ENCODE assay signal across 22 mouse cellular contexts in genomic region chr5:123952365-123953045, GRCm38 (mm10). TPM values are rescaled to one million over a fixed set of nuclear protein-coding genes. Genes with fewer than 3 reads are reported as not detected.
DNase-seq lines count a peak whose midpoint lies in the region; ATAC-seq and TF ChIP-seq lines count a peak whose summit lies in the region.
"Had no signal": no experiment of that assay in that cellular context is flagged by ENCODE, and none has a peak within 500 bp of the region (broad histone marks: within the 10 kb centered on the region; RNA-seq: fewer than 3 reads in every experiment).

No protein-coding gene starts in this region.

- TF ChIP-seq CTCF in olfactory bulb, adult 2 months (IDR thresholded peaks at IDR 0.05; ENCODE audit: insufficient read depth, low read depth, low read length), result no peak

- no peak overlapping the region for H3K9ac ChIP-seq in hindbrain, embryonic 11.5 days (ENCODE audit: low read depth, low read length)
- H3K9ac ChIP-seq: embryonic facial prominence, embryonic 15.5 days; heart, embryonic 15.5 days; limb, embryonic 15.5 days; neural tube, embryonic 13.5 days had no signal

- WGBS in olfactory bulb, adult 2 months, result 23% methylated on average over 5 of the region's 5 CpGs
- WGBS in hindbrain, embryonic 11.5 days, result 70% methylated on average over 5 of the region's 5 CpGs

- peaks cover 5% of the 10 kb centered on the region for H3K4me1 ChIP-seq in olfactory bulb, adult 2 months (ENCODE audit: control insufficient read depth, insufficient read depth, low read length)
- no peaks in the 10 kb centered on the region for H3K4me1 ChIP-seq in hindbrain, embryonic 11.5 days (replicated peaks; ENCODE audit: control insufficient read depth, insufficient read depth, low read length)
- H3K4me1 ChIP-seq: embryonic facial prominence, embryonic 15.5 days; limb, embryonic 15.5 days; neural tube, embryonic 13.5 days had no signal

- no peak for TF ChIP-seq POLR2A in olfactory bulb, adult 2 months (IDR thresholded peaks at IDR 0.05; ENCODE audit: insufficient read depth, low read depth, low read length)

- intact Hi-C loops in left cerebral cortex, postnatal 4 days (cut with DNase I), result no loop called here

- no peaks in the 10 kb centered on the region for H3K36me3 ChIP-seq in hindbrain, embryonic 11.5 days (ENCODE audit: control insufficient read depth, insufficient read depth, low read length)
- H3K36me3 ChIP-seq: embryonic facial prominence, embryonic 15.5 days; heart, embryonic 15.5 days; hindbrain, embryonic 10.5 days; limb, embryonic 15.5 days; neural tube, embryonic 13.5 days had no signal

- H3K4me2 ChIP-seq in hindbrain, embryonic 11.5 days (replicated peaks; ENCODE audit: low read depth, low read length), result no peak overlapping the region
- H3K4me2 ChIP-seq: embryonic facial prominence, embryonic 15.5 days; heart, embryonic 15.5 days; limb, embryonic 15.5 days; neural tube, embryonic 13.5 days had no signal

- no peak for ATAC-seq in hindbrain, embryonic 11.5 days (ENCODE audit: low FRiP score)
- ATAC-seq: forebrain, embryonic 16.5 days had no signal

- H3K4me3 ChIP-seq in olfactory bulb, adult 2 months (ENCODE audit: insufficient read depth, low read depth, low read length), result no peak overlapping the region
- no peak overlapping the region for H3K4me3 ChIP-seq in hindbrain, embryonic 11.5 days (ENCODE audit: low read depth, low read length)
- H3K4me3 ChIP-seq: embryonic facial prominence, embryonic 15.5 days; heart, adult 2 months; heart, embryonic 15.5 days; hindbrain, embryonic 10.5 days; limb, embryonic 15.5 days; neural tube, embryonic 13.5 days had no signal

- peak; percentile 43 to 61 for DNase-seq in frontal cortex, postnatal 36 days (ENCODE audit: low spot score in 2 of 2)
- no peak for DNase-seq in frontal cortex, postnatal 14 days (ENCODE audit: low spot score in 2 of 2)
- peak; percentile 39 to 63 for DNase-seq in left cerebral cortex, adult 18-20 months (ENCODE audit: low spot score in 2 of 2)
- DNase-seq in left cerebral cortex, postnatal 4 days, result no peak
- DNase-seq in adipocyte (ENCODE audit: low spot score), result peak; percentile 53
- DNase-seq in hindbrain, embryonic 11.5 days (ENCODE audit: low spot score), result no peak
- DNase-seq: cerebellum, adult 18-20 months; gastrocnemius, postnatal 10 days; heart, adult 2 months; kidney, adult 11 months; lung, postnatal 14 days; midbrain, embryonic 14.5 days; thymus, adult 18-20 months; thymus, postnatal 4 days had no signal

- H3K9me3 ChIP-seq in hindbrain, embryonic 11.5 days (ENCODE audit: control insufficient read depth, low read length), result no peaks in the 10 kb centered on the region
- H3K9me3 ChIP-seq: embryonic facial prominence, embryonic 15.5 days; heart, embryonic 15.5 days; hindbrain, embryonic 10.5 days; limb, embryonic 15.5 days; neural tube, embryonic 13.5 days had no signal

- H3K27me3 ChIP-seq in hindbrain, embryonic 11.5 days (ENCODE audit: control insufficient read depth, insufficient read depth, low read length), result no peaks in the 10 kb centered on the region; the same call in 1 of the 2 replicates
- H3K27me3 ChIP-seq: embryonic facial prominence, embryonic 15.5 days; heart, embryonic 15.5 days; limb, embryonic 15.5 days had no signal

- 0 out of 2 replicates have a peak overlapping the region, but pooled peaks have one; percentile 40 for H3K27ac ChIP-seq in olfactory bulb, adult 2 months (ENCODE audit: insufficient read depth, low read depth, low read length)
- H3K27ac ChIP-seq in hindbrain, embryonic 11.5 days (ENCODE audit: low read depth, low read length), result no peak overlapping the region
- H3K27ac ChIP-seq: embryonic facial prominence, embryonic 15.5 days; heart, adult 2 months; heart, embryonic 15.5 days; hindbrain, embryonic 10.5 days; limb, embryonic 15.5 days; neural tube, embryonic 13.5 days had no signal

RNA-seq across cellular contexts. Expression of gene Hip1r, which starts 20.9 kb away (rescaled TPM):
- 10 to 100 TPM; 66.5 to 67.7 TPM for total RNA-seq in left cerebral cortex, adult 18-20 months (2021)
- 10 to 100 TPM; 83.2 to 84.8 TPM for total RNA-seq in left cerebral cortex, postnatal 4 days (2021)
- not detected in 2 replicates for polyA plus RNA-seq in olfactory bulb, adult 2 months (2012; ENCODE audit: insufficient read depth, insufficient read length, low replicate concordance, missing spikeins)
- polyA plus RNA-seq in hindbrain, embryonic 11.5 days (2014; fragmentation: Nextera tagmentation; extraction: Ambion mirVana), result 6.0 and 9.7 TPM in 2 replicates

RNA-seq across cellular contexts. Expression of gene Ccdc62, which starts 22.0 kb away (rescaled TPM):
- total RNA-seq in left cerebral cortex, adult 18-20 months (2021), result 1 to 10 TPM; 2.5 to 2.7 TPM
- 1 to 10 TPM; 1.9 to 4.8 TPM for total RNA-seq in left cerebral cortex, postnatal 4 days (2021)
- not detected in 2 replicates for polyA plus RNA-seq in olfactory bulb, adult 2 months (2012; ENCODE audit: insufficient read depth, insufficient read length, low replicate concordance, missing spikeins)
- 4.3 and 5.4 TPM in 2 replicates for polyA plus RNA-seq in hindbrain, embryonic 11.5 days (2014; fragmentation: Nextera tagmentation; extraction: Ambion mirVana)

RNA-seq across cellular contexts. Expression of gene Gm43518, which starts 25.3 kb away (rescaled TPM):
- 1 to 10 TPM in 1 of 2 experiments, under 1 TPM in 1; 0.80 to 1.1 TPM for total RNA-seq in left cerebral cortex, adult 18-20 months (2021)
- 1 to 10 TPM; 1.2 to 1.3 TPM for total RNA-seq in left cerebral cortex, postnatal 4 days (2021)
- polyA plus RNA-seq in olfactory bulb, adult 2 months (2012; ENCODE audit: insufficient read depth, insufficient read length, low replicate concordance, missing spikeins), result not detected in 2 replicates
- 1.5 and 2.4 TPM in 2 replicates for polyA plus RNA-seq in hindbrain, embryonic 11.5 days (2014; fragmentation: Nextera tagmentation; extraction: Ambion mirVana)
- polyA plus RNA-seq: heart, adult 2 months; large intestine, adult 2 months had no signal

RNA-seq across cellular contexts. Expression of gene Denr, which starts 45.5 kb away (rescaled TPM):
- total RNA-seq in left cerebral cortex, adult 18-20 months (2021), result 10 to 100 TPM; 68.1 to 74.0 TPM
- total RNA-seq in left cerebral cortex, postnatal 4 days (2021), result 10 to 100 TPM; 69.6 to 75.8 TPM
- polyA plus RNA-seq in olfactory bulb, adult 2 months (2012; ENCODE audit: insufficient read depth, insufficient read length, low replicate concordance, missing spikeins), result not detected in 2 replicates
- polyA plus RNA-seq in hindbrain, embryonic 11.5 days (2014; fragmentation: Nextera tagmentation; extraction: Ambion mirVana), result 154 and 172 TPM in 2 replicates

Comparison
In these comparisons a context has a peak if more than half of its experiments do, and no peak if none do; other contexts are left out.
1. DNase-seq: peak in frontal cortex, postnatal 36 days (2 of 2), left cerebral cortex, adult 18-20 months (2 of 2) and adipocyte (single experiment); none in frontal cortex, postnatal 14 days (0 of 2), left cerebral cortex, postnatal 4 days (single experiment) and hindbrain, embryonic 11.5 days (single experiment).